In the genomic region with DNA sequence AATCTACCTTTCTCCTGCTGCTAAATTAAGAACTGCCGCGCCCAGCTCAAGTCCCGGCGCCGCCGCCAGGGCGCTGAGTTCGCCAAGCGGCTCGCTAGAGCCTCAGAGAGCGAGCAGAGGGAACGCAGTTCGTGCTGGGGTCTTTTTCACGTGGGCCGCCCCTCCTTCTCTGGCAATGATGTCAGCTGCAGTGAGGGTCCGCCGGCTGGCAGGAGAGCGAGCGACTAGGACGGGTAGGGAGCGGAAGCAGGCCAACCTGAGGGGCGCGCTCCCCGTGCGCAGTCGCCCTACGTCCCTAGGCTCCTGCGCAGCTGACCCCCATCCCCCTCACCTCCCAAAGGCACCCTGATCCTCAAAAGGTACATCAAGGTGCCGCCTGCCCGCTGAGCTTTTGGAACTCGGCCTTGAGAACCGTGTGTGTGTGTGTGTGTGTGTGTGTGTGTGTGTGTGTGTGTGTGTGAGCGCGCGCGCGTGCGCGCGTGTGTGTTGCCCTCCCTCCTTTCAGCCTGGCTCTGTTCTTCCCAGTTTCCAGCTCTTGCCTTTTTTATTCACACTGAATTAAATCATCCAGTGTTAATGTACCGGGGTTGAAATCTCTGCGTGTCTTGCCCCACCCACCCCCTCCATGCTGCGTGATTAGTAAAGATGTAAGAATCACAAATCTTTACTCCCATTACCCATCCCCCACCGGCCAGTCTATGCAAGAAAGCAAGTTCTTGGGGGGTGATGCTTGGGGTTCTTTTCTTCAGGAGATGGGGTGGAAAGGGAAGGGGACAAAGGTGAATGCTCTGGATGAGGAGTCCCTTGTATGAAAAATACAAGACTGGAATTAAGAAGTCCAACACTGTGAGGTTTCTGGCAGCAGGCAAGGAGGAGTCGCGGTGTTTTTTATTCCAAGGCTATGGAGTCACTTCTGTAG, we compare ENCODE assay signal across 9 mouse cellular contexts. TPM values are rescaled to one million over a fixed set of nuclear protein-coding genes. Genes with fewer than 3 reads are reported as not detected.
DNase-seq lines count a peak whose midpoint lies in the region; ATAC-seq and TF ChIP-seq lines count a peak whose summit lies in the region.
"Had no signal": no experiment of that assay in that cellular context is flagged by ENCODE, and none has a peak within 500 bp of the region (broad histone marks: within the 10 kb centered on the region; RNA-seq: fewer than 3 reads in every experiment).

No protein-coding gene starts in this region.

- H3K9ac ChIP-seq in forebrain, embryonic 11.5 days (ENCODE audit: low read length): peak overlapping the region; percentile 29
- no peak overlapping the region for H3K9ac ChIP-seq in intestine, postnatal 0 days (ENCODE audit: low read depth, low read length)

- peak overlapping the region; percentile 72 for H3K27ac ChIP-seq in gastrocnemius, adult 2 months
- H3K27ac ChIP-seq in forebrain, embryonic 11.5 days (ENCODE audit: low read depth, low read length): no peak overlapping the region
- no peak overlapping the region for H3K27ac ChIP-seq in intestine, postnatal 0 days (ENCODE audit: low read depth, low read length)

- ATAC-seq in forebrain, embryonic 11.5 days (replicated peaks; ENCODE audit: low FRiP score): peak; percentile 87
- no peak for ATAC-seq in intestine, postnatal 0 days

- peak overlapping the region; percentile 73 for H3K4me3 ChIP-seq in gastrocnemius, adult 2 months
- peak overlapping the region; percentile 35 for H3K4me3 ChIP-seq in forebrain, embryonic 11.5 days (ENCODE audit: low read depth, low read length)
- H3K4me3 ChIP-seq in intestine, postnatal 0 days (ENCODE audit: low read depth, low read length): peak overlapping the region; percentile 48

- TF ChIP-seq CTCF in gastrocnemius, adult 2 months (IDR thresholded peaks at IDR 0.05): peak; percentile 23; the same call in 1 of the 2 replicates
- peak; percentile 25 for TF ChIP-seq CTCF in intestine, postnatal 0 days (IDR thresholded peaks at IDR 0.05; ENCODE audit: low read depth)

- H3K4me1 ChIP-seq in forebrain, embryonic 11.5 days (replicated peaks; ENCODE audit: control insufficient read depth, insufficient read depth, low read length): no peaks in the 10 kb centered on the region
- H3K4me1 ChIP-seq in intestine, postnatal 0 days (replicated peaks; ENCODE audit: control insufficient read depth, insufficient read depth, low read length): no peaks in the 10 kb centered on the region

- WGBS in forebrain, embryonic 11.5 days: 7% methylated on average over 41 of the region's 46 CpGs
- WGBS in intestine, postnatal 0 days: 9% methylated on average over 39 of the region's 46 CpGs

- H3K27me3 ChIP-seq in forebrain, embryonic 11.5 days (ENCODE audit: control insufficient read depth, insufficient read depth, low read length): no peaks in the 10 kb centered on the region
- H3K27me3 ChIP-seq in intestine, postnatal 0 days (replicated peaks; ENCODE audit: control insufficient read depth, insufficient read depth, low read length): 0 out of 2 replicates have a peak, but pooled peaks cover 3% of the 10 kb centered on the region

- no peaks in the 10 kb centered on the region for H3K36me3 ChIP-seq in forebrain, embryonic 11.5 days (ENCODE audit: control insufficient read depth, insufficient read depth, low read length)
- no peaks in the 10 kb centered on the region for H3K36me3 ChIP-seq in intestine, postnatal 0 days (ENCODE audit: control insufficient read depth, insufficient read depth)

- intact Hi-C loops in gastrocnemius, adult 2 months (cut with DNase I): no loop called here
- intact Hi-C loops in gastrocnemius, postnatal 14 days (cut with DNase I; ENCODE audit: low total_unique reads): no loop called here

- peak overlapping the region; percentile 70 for H3K4me2 ChIP-seq in forebrain, embryonic 11.5 days (ENCODE audit: low read depth, low read length, severe bottlenecking)
- H3K4me2 ChIP-seq in intestine, postnatal 0 days (replicated peaks; ENCODE audit: low read depth): peak overlapping the region; percentile 73

- DNase-seq in gastrocnemius, adult 2 months: peak; percentile 32
- DNase-seq in gastrocnemius, postnatal 14 days: no peak
- peak; percentile 42 for DNase-seq in R1 (ENCODE audit: low read depth, low spot score)
- DNase-seq in forebrain, embryonic 11.5 days (ENCODE audit: low spot score): peak; percentile 79
- DNase-seq in mesoderm, embryonic 11.5 days (ENCODE audit: low read depth, low spot score): peak; percentile 74
- DNase-seq in testis, postnatal 10 days (ENCODE audit: low spot score): peak; percentile 40
- DNase-seq in urinary bladder, adult 2 months (ENCODE audit: low spot score): no peak

- H3K9me3 ChIP-seq in forebrain, embryonic 11.5 days (ENCODE audit: control insufficient read depth, low read length): no peaks in the 10 kb centered on the region
- H3K9me3 ChIP-seq in intestine, postnatal 0 days (ENCODE audit: control insufficient read depth): no peaks in the 10 kb centered on the region

RNA-seq across cellular contexts. Expression of a gene that starts 3.0 kb away (rescaled TPM):
- total RNA-seq in gastrocnemius, adult 2 months (2021): under 1 TPM; 0.13 to 0.36 TPM
- under 1 TPM; 0.22 to 0.45 TPM for total RNA-seq in gastrocnemius, postnatal 14 days (2021)
- 3.8 and 5.7 TPM in 2 replicates for polyA plus RNA-seq in forebrain, embryonic 11.5 days (2014; fragmentation: Nextera tagmentation; extraction: Ambion mirVana)
- polyA plus RNA-seq in intestine, postnatal 0 days (2015; fragmentation: Nextera tagmentation; extraction: Ambion mirVana): 0.40 and 0.47 TPM in 2 replicates
- polyA plus RNA-seq in urinary bladder, adult 2 months (2012; rRNA removed): 0.34 and 0.44 TPM in 2 replicates

RNA-seq across cellular contexts. Expression of a gene that starts 19.8 kb away (rescaled TPM):
- not detected for total RNA-seq in gastrocnemius, adult 2 months (2021)
- not detected for total RNA-seq in gastrocnemius, postnatal 14 days (2021)
- not detected in 2 replicates for polyA plus RNA-seq in forebrain, embryonic 11.5 days (2014; fragmentation: Nextera tagmentation; extraction: Ambion mirVana)
- not detected in 2 replicates for polyA plus RNA-seq in intestine, postnatal 0 days (2015; fragmentation: Nextera tagmentation; extraction: Ambion mirVana)
- polyA plus RNA-seq in urinary bladder, adult 2 months (2012; rRNA removed): not detected in 2 replicates
- polyA plus RNA-seq: frontal cortex, adult 2 months had no signal

Comparison
In these comparisons a context has a peak if more than half of its experiments do, and no peak if none do; other contexts are left out.
1. DNase-seq: peak in gastrocnemius, adult 2 months (single experiment), R1 (single experiment), forebrain, embryonic 11.5 days (single experiment), mesoderm, embryonic 11.5 days (single experiment) and testis, postnatal 10 days (single experiment); none in gastrocnemius, postnatal 14 days (single experiment) and urinary bladder, adult 2 months (single experiment).
2. Peak in every context shown above with its lines, with median percentiles within 50 percentile points of each other: H3K4me3 ChIP-seq.